Mouse (Mus musculus): ENCODE measurements around the gene Pcolce2. TPM values are rescaled to one million over a fixed set of nuclear protein-coding genes. Genes with fewer than 3 reads are reported as not detected.

Pcolce2 gene
- polyA plus RNA-seq, 1 experiment = 3.4 TPM

- DNase-seq (ENCODE audit: low spot score) = no peak
Measured at GRCm38 (mm10) chr9:95654356-95654755, 17.0 kb downstream of the Pcolce2 start.

- DNase-seq (ENCODE audit: low spot score) = no peak
Measured at GRCm38 (mm10) chr9:95657941-95658340, 20.5 kb downstream of the Pcolce2 start.

GRCm38 (mm10) chr9:95664290-95664989 lies 27.0 kb downstream of the Pcolce2 start:
- DNase-seq (ENCODE audit: low spot score) = no peak

- no peak for DNase-seq (ENCODE audit: low spot score)
Measured at GRCm38 (mm10) chr9:95665835-95666234, 28.4 kb downstream of the Pcolce2 start.

GRCm38 (mm10) chr9:95667836-95668235 lies 30.4 kb downstream of the Pcolce2 start:
- DNase-seq (ENCODE audit: low spot score) = no peak

- no peak for DNase-seq (ENCODE audit: low spot score)
Measured at GRCm38 (mm10) chr9:95668306-95668705, 30.9 kb downstream of the Pcolce2 start.

- DNase-seq (ENCODE audit: low spot score) = no peak
Measured at GRCm38 (mm10) chr9:95672331-95672730, 34.9 kb downstream of the Pcolce2 start.

- DNase-seq (ENCODE audit: low spot score) = no peak
Measured at GRCm38 (mm10) chr9:95672760-95673159, 35.4 kb downstream of the Pcolce2 start.

GRCm38 (mm10) chr9:95675064-95675699 lies 37.8 kb downstream of the Pcolce2 start:
- DNase-seq (ENCODE audit: low spot score) = peak; percentile 30

GRCm38 (mm10) chr9:95676021-95676420 lies 38.6 kb downstream of the Pcolce2 start:
- no peak for DNase-seq (ENCODE audit: low spot score)

- no peak for DNase-seq (ENCODE audit: low spot score)
Measured at GRCm38 (mm10) chr9:95679966-95680365, 42.6 kb downstream of the Pcolce2 start.

GRCm38 (mm10) chr9:95680691-95681090 lies 43.3 kb downstream of the Pcolce2 start:
- no peak for DNase-seq (ENCODE audit: low spot score)

GRCm38 (mm10) chr9:95685660-95686440 lies 48.4 kb downstream of the Pcolce2 start:
- DNase-seq (ENCODE audit: low spot score) = no peak

GRCm38 (mm10) chr9:95688064-95688463 lies 50.7 kb downstream of the Pcolce2 start:
- DNase-seq (ENCODE audit: low spot score) = peak; percentile 24

GRCm38 (mm10) chr9:95692823-95693222 lies 55.4 kb downstream of the Pcolce2 start:
- no peak for DNase-seq (ENCODE audit: low spot score)

- DNase-seq (ENCODE audit: low spot score) = no peak
Measured at GRCm38 (mm10) chr9:95693528-95694100, 56.2 kb downstream of the Pcolce2 start.

GRCm38 (mm10) chr9:95694526-95694925 lies 57.1 kb downstream of the Pcolce2 start:
- DNase-seq (ENCODE audit: low spot score) = no peak

- DNase-seq (ENCODE audit: low spot score) = no peak
Measured at GRCm38 (mm10) chr9:95695023-95695422, 57.6 kb downstream of the Pcolce2 start.

- no peak for DNase-seq (ENCODE audit: low spot score)
Measured at GRCm38 (mm10) chr9:95696581-95696980, 59.2 kb downstream of the Pcolce2 start.

GRCm38 (mm10) chr9:95697808-95698207 lies 60.4 kb downstream of the Pcolce2 start:
- DNase-seq (ENCODE audit: low spot score) = no peak

- no peak for DNase-seq (ENCODE audit: low spot score)
Measured at GRCm38 (mm10) chr9:95699273-95699672, 61.9 kb downstream of the Pcolce2 start.

GRCm38 (mm10) chr9:95704078-95704477 lies 66.7 kb downstream of the Pcolce2 start:
- no peak for DNase-seq (ENCODE audit: low spot score)
